Mouse (Mus musculus) C2C12 (cell line): Measurements from ENCODE around the gene Grin2a.

Experiments
- CEBPB ChIP-seq: IDR thresholded peaks from one replicate; pipeline ENCODE4 v1.6.1; 2011; ENCODE audit warnings: low read depth, mild to moderate bottlenecking, control low read depth, moderate library complexity
- CTCF ChIP-seq: IDR thresholded peaks from one replicate; pipeline ENCODE4 v1.5.1; 2011; ENCODE audit not compliant: control insufficient read depth, insufficient read depth, insufficient read length
- MAX ChIP-seq: IDR thresholded peaks from one replicate; pipeline ENCODE4 v1.6.1; 2011; ENCODE audit warnings: mild to moderate bottlenecking, control low read depth
- MYOD1 ChIP-seq: IDR thresholded peaks from one replicate; pipeline ENCODE4 v1.6.1; 2011; ENCODE audit warnings: low read depth; ENCODE audit not compliant: control insufficient read depth, insufficient read length
- MYOG ChIP-seq: IDR thresholded peaks from one replicate; pipeline ENCODE4 v1.6.1; 2011; ENCODE audit not compliant: control insufficient read depth, insufficient read length; ENCODE audit errors: extremely low read depth
- USF1 ChIP-seq: IDR thresholded peaks from one replicate; pipeline ENCODE4 v1.6.1; 2011; ENCODE audit warnings: low read depth, mild to moderate bottlenecking, control low read depth, moderate library complexity

DNA sequence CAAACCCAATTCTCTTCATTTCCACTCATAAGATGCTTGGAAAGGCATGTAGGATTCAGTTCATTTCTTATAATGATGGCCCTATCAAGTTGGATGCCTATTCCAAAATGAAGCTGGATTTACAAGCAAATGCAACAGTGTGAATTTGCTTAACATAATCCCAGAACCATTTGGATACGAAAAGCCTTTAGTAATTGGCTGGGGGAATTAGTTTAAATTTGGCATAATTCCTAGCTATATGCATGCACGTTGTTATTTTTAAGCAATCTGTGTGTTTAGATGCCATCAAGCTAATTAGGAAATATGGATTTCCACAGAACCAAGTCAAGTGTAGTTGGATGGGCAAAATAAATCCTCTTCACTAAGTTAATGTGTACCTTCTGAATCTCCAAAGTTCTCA lies 411.4 kb downstream of the Grin2a start:
- TF ChIP-seq CTCF (no peak), USF1 (no peak), MYOD1 (no peak), MAX (no peak), MYOG (no peak), CEBPB (no peak)
